Mouse (Mus musculus) liver, postnatal 0 days (tissue): ENCODE data around the gene Fndc10. TPM values are rescaled to one million over a fixed set of nuclear protein-coding genes. Genes with fewer than 3 reads are reported as not detected.
A peak's percentile ranks its signal among the peaks of the same experiment; 100 is the strongest.
"Not testable (repeated sequence)": the region's sequence is repeated elsewhere in the genome, so short reads cannot be mapped to it uniquely, and the experiment has no call there.

Experiments
- ATAC-seq: fragments of 200-750 bp; cut with Nextera tagmentation; 2 replicates; pipeline ENCODE4 v1.8.0; 2017; ENCODE audit warnings: mild to moderate bottlenecking, moderate library complexity
- DNase-seq: peaks from one replicate; pipeline ENCODE4 v3.0.0-alpha.2; 2016
- H3K27ac ChIP-seq: fragments of 300-500 bp; sonication (generic); 2 replicates; pipeline ENCODE4 v1.5.1; 2014; ENCODE audit warnings: antibody characterized with exemption, moderate library complexity, mild to moderate bottlenecking, low read depth
- H3K27me3 ChIP-seq: fragments of 300-500 bp; sonication (generic); 2 replicates; pipeline ENCODE4 v1.6.1; 2014; ENCODE audit warnings: low read length, control low read depth, mixed read lengths; ENCODE audit not compliant: insufficient read depth
- H3K36me3 ChIP-seq: fragments of 300-500 bp; sonication (generic); replicated peaks from 2 replicates; pipeline ENCODE4 v1.6.1; 2014; ENCODE audit warnings: mild to moderate bottlenecking, control low read depth, low read length, moderate library complexity, mixed read lengths; ENCODE audit not compliant: insufficient read depth
- H3K4me1 ChIP-seq: fragments of 300-500 bp; sonication (generic); 2 replicates; pipeline ENCODE4 v1.6.1; 2014; ENCODE audit warnings: antibody characterized with exemption, mild to moderate bottlenecking, control low read depth; ENCODE audit not compliant: insufficient read depth
- H3K4me2 ChIP-seq: fragments of 300-500 bp; sonication (generic); 2 replicates; pipeline ENCODE4 v1.6.1; 2014; ENCODE audit warnings: low read depth, mild to moderate bottlenecking, low read length, moderate library complexity, mixed read lengths
- H3K4me3 ChIP-seq: fragments of 300-500 bp; sonication (generic); 2 replicates; pipeline ENCODE4 v1.5.1; 2014; ENCODE audit warnings: low read depth, low read length
- H3K9ac ChIP-seq: fragments of 300-500 bp; sonication (generic); replicated peaks from 2 replicates; pipeline ENCODE4 v1.6.1; 2014; ENCODE audit warnings: mild to moderate bottlenecking, moderate library complexity
- H3K9me3 ChIP-seq: fragments of 300-500 bp; sonication (generic); 2 replicates; pipeline ENCODE4 v1.6.1; 2016; ENCODE audit warnings: mild to moderate bottlenecking, control low read depth, low read length, mixed read lengths
- CTCF ChIP-seq: sonication (generic); IDR thresholded peaks from 2 replicates; pipeline ENCODE4 v1.5.1; 2016; ENCODE audit warnings: antibody characterized with exemption, low read depth
- EP300 ChIP-seq: IDR thresholded peaks from 2 replicates; pipeline ENCODE4 v1.6.1; 2016; ENCODE audit warnings: antibody characterized with exemption, low read depth, mild to moderate bottlenecking
- WGBS: fragments of 180-500 bp; shearing (Covaris S2); extraction: QIAGEN DNeasy Blood & Tissue Kit; methylation state at CpG from one replicate; pipeline ENCODE4 v1.1.7; 2014; ENCODE audit not compliant: insufficient replicate concordance; 5-methylcytosine and 5-hydroxymethylcytosine counted together
- polyA plus RNA-seq: library from polyadenylated mRNA; unstranded; fragments of >200 nt; fragmentation: Nextera tagmentation; extraction: Ambion mirVana; gene quantifications from 2 replicates; pipeline ENCODE4 v1.2.1, GENCODE M21; 2015

Fndc10 gene
- 0.27 and 0.41 TPM in 2 replicates for polyA plus RNA-seq

DNA sequence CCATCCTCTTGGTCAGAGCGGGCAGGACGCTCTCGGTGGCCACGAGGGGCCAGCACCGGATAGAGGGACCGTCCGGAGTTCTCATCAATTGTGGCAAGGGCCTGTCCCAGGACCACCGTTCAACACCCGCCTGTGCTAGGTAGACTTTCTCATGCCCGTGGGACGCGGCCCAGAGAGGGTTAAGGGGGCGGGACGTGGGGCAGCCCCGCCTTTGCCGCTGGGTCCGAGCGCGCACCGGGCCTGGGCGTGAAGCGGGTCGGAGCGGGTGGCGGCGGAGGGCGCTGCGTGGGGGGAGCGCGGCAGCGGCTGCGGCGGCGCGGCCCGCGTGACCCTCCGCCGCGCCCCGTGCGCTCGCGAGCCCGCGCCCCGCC is at the start of gene Fndc10:
TSS of gene Fndc10 (plus strand) at position 232 of the 371 bp plus-strand sequence.
- H3K36me3 ChIP-seq = no peaks in the 10 kb centered on the region
- peak within 1 kb of the TSS; percentile 54 for H3K4me3 ChIP-seq
- H3K9ac ChIP-seq = peak within 1 kb of the TSS; percentile 31; the same call in 1 of the 2 replicates
- TF ChIP-seq EP300 (no peak), CTCF (peak; percentile 14; the same call in 1 of the 2 replicates)
- peaks cover 27% of the 10 kb centered on the region for H3K27me3 ChIP-seq
- H3K9me3 ChIP-seq = no peaks in the 10 kb centered on the region
- ATAC-seq (peak; percentile 32; the same call in 1 of the 2 replicates), DNase-seq (peak; percentile 36)
- no peak within 1 kb of the TSS for H3K27ac ChIP-seq
- peaks cover 5% of the 10 kb centered on the region; the same call in 1 of the 2 replicates for H3K4me1 ChIP-seq
- H3K4me2 ChIP-seq = peak within 1 kb of the TSS; percentile 78
- under 1% methylated on average over 26 of the region's 47 CpGs for WGBS

DNA sequence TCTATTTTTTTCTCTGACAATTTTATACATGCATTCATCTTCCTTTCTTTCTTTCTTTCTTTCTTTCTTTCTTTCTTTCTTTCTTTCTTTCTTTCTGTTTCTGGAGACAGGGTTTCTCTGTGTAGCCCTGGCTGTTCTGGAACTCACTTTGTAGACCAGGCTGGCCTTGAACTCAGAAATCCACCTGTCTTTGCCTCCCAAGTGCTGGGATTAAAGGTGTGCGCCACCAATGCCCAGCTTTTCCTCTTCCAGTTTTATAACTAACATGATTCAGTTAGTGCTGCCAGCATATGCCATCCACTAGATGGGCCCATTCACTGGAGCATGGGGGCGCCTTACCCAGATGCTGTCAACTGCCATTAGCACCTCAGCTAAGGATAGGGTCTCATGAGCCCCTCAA is 48.8 kb upstream of the Fndc10 start, which contains the start of gene Gm10563:
TSS of gene Gm10563 (minus strand) at position 101 of the 400 bp plus-strand sequence.
- 86% methylated on average over 2 of the region's 2 CpGs for WGBS
- DNase-seq, H3K27ac ChIP-seq, H3K9ac ChIP-seq, H3K27me3 ChIP-seq, H3K4me3 ChIP-seq, H3K4me1 ChIP-seq, H3K4me2 ChIP-seq, ATAC-seq, H3K9me3 ChIP-seq: not testable (repeated sequence)
- peaks cover 66% of the 10 kb centered on the region for H3K36me3 ChIP-seq

DNA sequence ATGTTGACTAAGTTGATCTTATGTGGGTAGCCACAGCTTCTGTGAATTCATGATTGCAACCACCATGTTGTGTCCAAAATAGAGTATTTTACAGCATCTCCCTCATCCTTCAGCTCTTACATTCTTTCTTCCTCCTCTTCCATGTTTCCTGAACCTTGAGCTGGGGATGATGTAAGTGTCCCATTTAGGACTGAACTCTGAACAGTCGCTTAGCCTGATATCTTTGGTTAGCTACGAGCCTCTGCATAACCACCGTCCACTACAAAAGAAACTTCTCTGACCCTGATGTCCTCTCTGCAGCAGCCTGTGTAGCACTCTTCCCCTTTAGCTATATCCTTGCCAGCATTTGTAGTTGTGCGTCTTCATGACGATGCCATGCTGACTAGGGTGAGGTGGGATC is 48.4 kb upstream of the Fndc10 start:
- Histone ChIP-seq H3K4me1 (no peaks in the 10 kb centered on the region), H3K4me2 (no peak overlapping the region), H3K9me3 (no peaks in the 10 kb centered on the region), H3K9ac (no peak overlapping the region), H3K36me3 (peaks cover 64% of the 10 kb centered on the region), H3K4me3 (no peak overlapping the region), H3K27me3 (no peaks in the 10 kb centered on the region), H3K27ac (no peak overlapping the region)
- TF ChIP-seq EP300 = no peak
- TF ChIP-seq CTCF = no peak
- DNase-seq (no peak), ATAC-seq (no peak)
- 81% methylated on average over 5 of the region's 5 CpGs for WGBS

DNA sequence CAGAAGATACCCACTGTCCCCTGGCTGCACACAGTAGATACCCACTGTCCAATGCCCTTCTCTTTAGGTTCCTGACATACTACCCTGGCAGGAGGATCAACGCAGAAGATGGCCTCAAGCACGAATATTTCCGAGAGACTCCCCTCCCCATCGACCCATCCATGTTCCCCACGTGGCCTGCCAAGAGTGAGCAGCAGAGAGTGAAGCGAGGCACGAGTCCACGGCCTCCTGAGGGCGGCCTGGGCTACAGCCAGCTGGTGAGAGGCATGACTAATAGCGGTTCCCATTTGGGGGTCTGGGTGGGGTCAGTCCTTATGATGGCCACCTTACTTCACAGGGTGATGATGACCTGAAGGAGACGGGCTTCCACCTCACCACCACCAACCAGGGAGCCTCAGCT is 44.8 kb upstream of the Fndc10 start:
- H3K9me3 ChIP-seq = no peaks in the 10 kb centered on the region
- H3K4me1 ChIP-seq = peaks cover 13% of the 10 kb centered on the region
- H3K4me2 ChIP-seq = no peak overlapping the region
- H3K27ac ChIP-seq = no peak overlapping the region
- DNase-seq = no peak
- no peak overlapping the region for H3K4me3 ChIP-seq
- peaks cover 32% of the 10 kb centered on the region for H3K27me3 ChIP-seq
- no peak overlapping the region for H3K9ac ChIP-seq
- peaks cover 37% of the 10 kb centered on the region for H3K36me3 ChIP-seq
- TF ChIP-seq CTCF = no peak
- no peak for TF ChIP-seq EP300
- no peak for ATAC-seq
- WGBS = 83% methylated on average over 11 of the region's 11 CpGs

DNA sequence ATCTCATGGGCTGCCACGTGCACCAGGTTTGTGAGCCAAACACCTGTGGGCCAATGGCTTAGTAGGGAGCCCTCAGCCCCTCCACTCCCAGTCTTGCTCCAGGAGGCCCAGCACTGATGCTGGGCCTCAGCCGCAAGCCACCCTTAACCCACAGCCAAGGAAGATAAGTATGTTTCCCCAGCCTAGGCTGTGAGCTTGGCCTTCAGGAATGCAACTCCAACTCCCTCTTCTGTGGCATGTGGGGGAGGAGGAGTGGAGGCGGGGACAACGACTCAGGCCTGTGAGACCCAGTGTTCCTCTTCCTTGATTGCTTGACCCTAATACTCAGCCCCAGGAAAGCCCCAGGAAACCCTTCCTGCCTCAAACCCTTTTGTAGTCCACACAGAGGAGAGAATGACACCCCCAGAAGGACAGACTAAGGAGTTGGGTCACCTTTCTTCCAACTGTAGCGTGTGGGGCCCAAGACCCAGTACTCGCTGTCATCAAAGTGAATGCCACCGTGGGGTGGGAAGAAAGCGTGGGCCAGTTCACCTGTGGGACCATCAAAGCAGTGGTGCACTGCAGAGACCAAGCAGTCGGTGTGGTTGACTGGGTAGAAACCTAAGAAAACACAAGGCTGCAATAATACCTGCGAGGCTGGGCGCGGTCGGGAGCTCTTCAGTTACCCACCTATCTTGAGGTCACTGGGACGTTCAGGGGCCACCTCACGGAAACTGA is 42.4 kb upstream of the Fndc10 start:
- no peak for TF ChIP-seq EP300
- no peak for TF ChIP-seq CTCF
- DNase-seq (no peak), ATAC-seq (no peak)
- Histone ChIP-seq H3K36me3 (peaks cover 37% of the 10 kb centered on the region), H3K27ac (no peak overlapping the region; the same call in 1 of the 2 replicates), H3K27me3 (peaks cover 45% of the 10 kb centered on the region), H3K4me2 (no peak overlapping the region), H3K4me1 (peaks cover 19% of the 10 kb centered on the region), H3K9ac (no peak overlapping the region), H3K4me3 (no peak overlapping the region), H3K9me3 (no peaks in the 10 kb centered on the region)
- WGBS = 63% methylated on average over 15 of the region's 15 CpGs

DNA sequence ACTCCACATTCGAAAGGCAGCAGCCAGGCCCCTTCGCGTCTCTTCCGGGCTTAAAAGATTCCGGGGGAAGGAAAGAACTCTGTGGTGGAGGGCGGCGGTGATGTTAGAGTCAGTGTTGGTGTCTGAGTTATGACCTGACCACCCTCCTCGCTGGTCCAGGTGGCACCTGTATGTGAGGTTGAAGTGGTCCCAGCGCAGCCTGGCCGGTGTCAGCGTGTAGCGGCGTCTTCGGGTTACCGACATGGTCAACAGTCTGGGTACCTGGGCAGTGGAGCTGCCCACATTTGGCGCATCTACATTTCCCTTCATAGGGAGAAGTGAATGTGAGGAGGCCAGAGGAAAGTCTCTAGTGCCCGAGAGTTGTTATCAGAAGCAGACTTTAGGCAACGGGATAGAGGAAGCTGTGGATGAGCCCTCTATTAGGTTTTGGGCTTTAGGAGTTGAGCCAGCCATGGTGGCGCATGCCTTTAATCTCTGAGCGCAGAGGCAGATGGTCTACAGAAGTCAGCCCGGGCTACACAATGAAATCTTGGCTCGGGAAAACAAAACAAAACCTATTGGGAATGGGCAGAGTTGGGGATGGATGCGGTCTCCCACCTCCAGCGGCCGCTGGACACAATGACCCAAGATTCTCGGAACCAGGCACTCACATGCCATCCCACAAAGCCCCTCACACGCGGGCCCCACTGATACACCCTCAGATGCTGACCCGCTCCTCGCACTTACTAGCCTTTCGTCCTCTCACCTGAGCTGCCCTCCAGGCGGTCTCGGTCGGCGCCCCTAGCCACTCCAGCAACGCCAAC is 41.7 kb upstream of the Fndc10 start:
- no peak overlapping the region; the same call in 1 of the 2 replicates for H3K27ac ChIP-seq
- no peaks in the 10 kb centered on the region for H3K9me3 ChIP-seq
- peak overlapping the region; percentile 30 for H3K4me3 ChIP-seq
- peak overlapping the region; percentile 54 for H3K4me2 ChIP-seq
- TF ChIP-seq EP300 (no peak), CTCF (no peak)
- peaks cover 32% of the 10 kb centered on the region for H3K36me3 ChIP-seq
- H3K27me3 ChIP-seq = peaks cover 45% of the 10 kb centered on the region
- peak overlapping the region; percentile 47; the same call in 1 of the 2 replicates for H3K9ac ChIP-seq
- H3K4me1 ChIP-seq = peaks cover 19% of the 10 kb centered on the region
- ATAC-seq = no peak
- no peak for DNase-seq
- 26% methylated on average over 36 of the region's 36 CpGs for WGBS
